Mouse (Mus musculus) forebrain, embryonic 11.5 days (tissue): ENCODE measurements at regions not wholly inside any gene's neighbourhood (a gene's known extent, or its start where the extent isn't known, plus 50 kb on each side); places are given as distances from the start of the nearest gene placed in this dataset.

ENCODE experiments used
- ATAC-seq: fragments of 200-750 bp; cut with Nextera tagmentation; replicated peaks from 2 replicates; pipeline ENCODE4 v1.8.0; 2017; ENCODE audit warnings: moderate TSS enrichment; ENCODE audit not compliant: low FRiP score
- DNase-seq: peaks from one replicate; pipeline ENCODE4 v3.0.0-alpha.2; 2017; ENCODE audit warnings: low spot score
- H3K27ac ChIP-seq: fragments of 300-500 bp; sonication (generic); 2 replicates; pipeline ENCODE4 v1.5.1; 2014; ENCODE audit warnings: low read depth, low read length
- H3K27me3 ChIP-seq: fragments of 300-500 bp; sonication (generic); 2 replicates; pipeline ENCODE4 v1.6.1; 2014; ENCODE audit warnings: mild to moderate bottlenecking, low read length, mixed read lengths; ENCODE audit not compliant: control insufficient read depth, insufficient read depth
- H3K36me3 ChIP-seq: fragments of 300-500 bp; sonication (generic); 2 replicates; pipeline ENCODE4 v1.6.1; 2014; ENCODE audit warnings: mild to moderate bottlenecking, low read length, moderate library complexity, mixed read lengths; ENCODE audit not compliant: control insufficient read depth, insufficient read depth
- H3K4me1 ChIP-seq: fragments of 300-500 bp; sonication (generic); replicated peaks from 2 replicates; pipeline ENCODE4 v1.6.1; 2014; ENCODE audit warnings: low read length, mixed read lengths; ENCODE audit not compliant: control insufficient read depth, insufficient read depth
- H3K4me2 ChIP-seq: fragments of 300-500 bp; sonication (generic); 2 replicates; pipeline ENCODE4 v1.6.1; 2014; ENCODE audit warnings: low read depth, mild to moderate bottlenecking, low read length, moderate library complexity, mixed read lengths; ENCODE audit not compliant: severe bottlenecking
- H3K4me3 ChIP-seq: fragments of 300-500 bp; sonication (generic); 2 replicates; pipeline ENCODE4 v1.5.1; 2014; ENCODE audit warnings: low read depth, low read length
- H3K9ac ChIP-seq: fragments of 300-500 bp; sonication (generic); 2 replicates; pipeline ENCODE4 v1.6.1; 2014; ENCODE audit warnings: low read length
- H3K9me3 ChIP-seq: fragments of 300-500 bp; sonication (generic); 2 replicates; pipeline ENCODE4 v1.6.1; 2016; ENCODE audit warnings: low read length, mixed read lengths; ENCODE audit not compliant: control insufficient read depth
- WGBS: fragments of 180-500 bp; shearing (Covaris S2); extraction: QIAGEN DNeasy Blood & Tissue Kit; methylation state at CpG from one replicate; pipeline ENCODE4 v1.1.7; 2014; 5-methylcytosine and 5-hydroxymethylcytosine counted together

- DNase-seq (no peak), ATAC-seq (no peak)
- WGBS, result 83% methylated on average over 4 of the region's 4 CpGs
- no peak overlapping the region for H3K4me3 ChIP-seq
- H3K27ac ChIP-seq, result no peak overlapping the region
- H3K4me1 ChIP-seq, result no peaks in the 10 kb centered on the region
- no peak overlapping the region for H3K4me2 ChIP-seq
- no peaks in the 10 kb centered on the region for H3K9me3 ChIP-seq
- no peaks in the 10 kb centered on the region for H3K27me3 ChIP-seq
- H3K36me3 ChIP-seq, result no peaks in the 10 kb centered on the region
- H3K9ac ChIP-seq, result no peak overlapping the region
Observed at GRCm38 (mm10) chr2:78196006-78196405, 249.8 kb upstream of the Cwc22 start.

- 12% methylated on average over 1 of the region's 1 CpGs for WGBS
- H3K36me3 ChIP-seq, result no peaks in the 10 kb centered on the region
Observed at GRCm38 (mm10) chr2:78189620-78190019, 243.4 kb upstream of the Cwc22 start.

GRCm38 (mm10) chr2:78184950-78185349, 238.8 kb upstream of the Cwc22 start:
- Histone ChIP-seq H3K4me2 (no peak overlapping the region), H3K9me3 (no peaks in the 10 kb centered on the region), H3K4me3 (no peak overlapping the region), H3K27me3 (no peaks in the 10 kb centered on the region), H3K9ac (no peak overlapping the region), H3K36me3 (no peaks in the 10 kb centered on the region), H3K27ac (no peak overlapping the region), H3K4me1 (no peaks in the 10 kb centered on the region)
- DNase-seq (no peak), ATAC-seq (no peak)
- 76% methylated on average over 1 of the region's 1 CpGs for WGBS

More at GRCm38 (mm10) chr2:78189620-78190019, 243.4 kb upstream of the Cwc22 start:
- no peak overlapping the region for H3K4me3 ChIP-seq
- H3K4me1 ChIP-seq, result no peaks in the 10 kb centered on the region
- no peak overlapping the region for H3K9ac ChIP-seq
- H3K9me3 ChIP-seq, result no peaks in the 10 kb centered on the region
- no peak for ATAC-seq
- DNase-seq, result peak; percentile 59
- H3K27me3 ChIP-seq, result no peaks in the 10 kb centered on the region
- no peak overlapping the region for H3K27ac ChIP-seq
- no peak overlapping the region for H3K4me2 ChIP-seq

GRCm38 (mm10) chr2:78173784-78174183, 227.6 kb upstream of the Cwc22 start:
- no peak overlapping the region for H3K9ac ChIP-seq
- no peaks in the 10 kb centered on the region for H3K27me3 ChIP-seq
- H3K27ac ChIP-seq, result no peak overlapping the region
- ATAC-seq, result no peak
- no peak overlapping the region for H3K4me3 ChIP-seq
- no peaks in the 10 kb centered on the region for H3K9me3 ChIP-seq
- 76% methylated on average over 4 of the region's 4 CpGs for WGBS
- H3K36me3 ChIP-seq, result no peaks in the 10 kb centered on the region
- DNase-seq, result no peak
- H3K4me2 ChIP-seq, result no peak overlapping the region
- H3K4me1 ChIP-seq, result no peaks in the 10 kb centered on the region

GRCm38 (mm10) chr2:78172819-78173218, 226.6 kb upstream of the Cwc22 start:
- Histone ChIP-seq H3K36me3 (no peaks in the 10 kb centered on the region), H3K9ac (no peak overlapping the region), H3K4me3 (no peak overlapping the region), H3K4me2 (no peak overlapping the region), H3K9me3 (no peaks in the 10 kb centered on the region), H3K27ac (no peak overlapping the region), H3K27me3 (no peaks in the 10 kb centered on the region), H3K4me1 (no peaks in the 10 kb centered on the region)
- DNase-seq (no peak), ATAC-seq (no peak)
- 67% methylated on average over 4 of the region's 4 CpGs for WGBS

- 78% methylated on average over 6 of the region's 6 CpGs for WGBS
- Histone ChIP-seq H3K9me3 (no peaks in the 10 kb centered on the region), H3K4me1 (no peaks in the 10 kb centered on the region), H3K4me2 (no peak overlapping the region), H3K27me3 (no peaks in the 10 kb centered on the region), H3K36me3 (no peaks in the 10 kb centered on the region), H3K4me3 (no peak overlapping the region), H3K9ac (no peak overlapping the region), H3K27ac (no peak overlapping the region)
- DNase-seq, result no peak
- ATAC-seq, result no peak
Observed at GRCm38 (mm10) chr2:78170162-78170747, 224.1 kb upstream of the Cwc22 start.

GRCm38 (mm10) chr2:78165429-78165828, 219.3 kb upstream of the Cwc22 start:
- Histone ChIP-seq H3K36me3 (no peaks in the 10 kb centered on the region), H3K27ac (no peak overlapping the region), H3K9ac (no peak overlapping the region), H3K4me2 (no peak overlapping the region), H3K4me3 (no peak overlapping the region), H3K27me3 (no peaks in the 10 kb centered on the region), H3K4me1 (no peaks in the 10 kb centered on the region), H3K9me3 (no peaks in the 10 kb centered on the region)
- no peak for ATAC-seq
- DNase-seq, result no peak
- 87% methylated on average over 13 of the region's 13 CpGs for WGBS

GRCm38 (mm10) chr2:78159877-78160485, 213.8 kb upstream of the Cwc22 start:
- no peaks in the 10 kb centered on the region for H3K9me3 ChIP-seq
- no peak overlapping the region for H3K9ac ChIP-seq
- H3K4me2 ChIP-seq, result no peak overlapping the region
- no peak for DNase-seq
- peak; percentile 81 for ATAC-seq
- H3K4me3 ChIP-seq, result no peak overlapping the region
- no peaks in the 10 kb centered on the region for H3K27me3 ChIP-seq
- 74% methylated on average over 3 of the region's 3 CpGs for WGBS
- H3K27ac ChIP-seq, result no peak overlapping the region
- H3K36me3 ChIP-seq, result no peaks in the 10 kb centered on the region
- peaks cover 2% of the 10 kb centered on the region; the same call in 1 of the 2 replicates for H3K4me1 ChIP-seq

GRCm38 (mm10) chr2:78110335-78110734, 164.2 kb upstream of the Cwc22 start:
- H3K9me3 ChIP-seq, result no peaks in the 10 kb centered on the region
- H3K27ac ChIP-seq, result no peak overlapping the region
- H3K36me3 ChIP-seq, result no peaks in the 10 kb centered on the region
- H3K4me3 ChIP-seq, result no peak overlapping the region
- ATAC-seq, result no peak
- H3K27me3 ChIP-seq, result no peaks in the 10 kb centered on the region
- no peak overlapping the region for H3K4me2 ChIP-seq
- DNase-seq, result no peak
- WGBS, result 70% methylated on average over 3 of the region's 3 CpGs
- no peak overlapping the region for H3K9ac ChIP-seq
- no peaks in the 10 kb centered on the region for H3K4me1 ChIP-seq
